Mouse (Mus musculus): Measurements from ENCODE around the gene Cacna1d. TPM values are rescaled to one million over a fixed set of nuclear protein-coding genes. Genes with fewer than 3 reads are reported as not detected.

Cacna1d gene
- polyA plus RNA-seq, 1 experiment from 2014 or later, result 1.4 TPM

DNA sequence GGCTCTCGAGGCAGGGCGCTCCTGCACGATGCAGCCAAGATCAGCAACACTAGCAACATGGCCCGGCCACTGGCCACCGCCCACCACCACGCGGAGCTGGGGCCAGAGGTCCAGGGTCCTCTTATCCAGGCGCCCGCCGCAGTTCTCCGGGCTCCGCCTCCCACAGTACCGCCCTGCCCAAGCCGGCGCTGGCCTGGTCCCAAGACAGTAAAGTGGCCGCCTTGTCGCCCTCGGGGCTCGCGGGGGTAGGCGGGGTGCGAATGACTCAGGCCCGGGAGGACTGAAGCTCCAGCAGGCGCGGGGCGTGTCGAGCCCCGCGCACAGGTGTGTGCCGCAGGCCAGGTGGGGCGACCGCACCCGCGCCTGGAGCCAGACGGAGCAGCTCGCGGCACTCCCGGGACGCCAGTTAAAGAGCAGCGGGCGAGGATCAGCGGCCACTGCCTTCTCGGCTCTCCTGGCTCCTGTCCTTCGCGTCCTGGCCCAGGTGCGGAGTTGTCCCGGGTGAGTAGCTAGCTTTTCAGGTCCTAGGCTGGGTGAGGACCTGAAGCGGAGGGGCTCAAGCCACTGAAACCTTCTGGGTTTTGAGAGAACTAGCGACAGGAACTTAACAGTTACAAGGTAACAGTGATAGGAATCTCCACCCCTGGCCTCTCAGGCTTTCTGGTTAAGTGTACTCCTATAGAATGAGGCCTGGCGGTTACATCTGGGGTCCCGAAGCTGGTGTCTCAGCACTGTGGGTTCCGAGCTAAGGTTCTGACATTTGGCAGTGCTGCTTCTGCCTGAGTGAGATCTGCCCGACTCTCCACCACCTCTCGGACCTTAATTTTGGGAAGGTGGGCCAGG, 482.3 kb downstream of the Cacna1d start, which contains the start of the genes Il17rb and Chdh:
Gene Il17rb (minus strand): TSS at position 164 of the 843 bp plus-strand sequence.
Gene Chdh (plus strand): TSS at position 291 of the 843 bp plus-strand sequence.
- Histone ChIP-seq H3K4me1 (ENCODE audit: control insufficient read depth, insufficient read depth, low read length) (peaks cover 6% of the 10 kb centered on the region; the same call in 1 of the 2 replicates), H3K4me2 (ENCODE audit: low read depth) (peak within 1 kb of the TSS; percentile 80), H3K4me3 (ENCODE audit: low read depth, low read length) (peak within 1 kb of the TSS; percentile 34), H3K27me3 (ENCODE audit: control insufficient read depth, insufficient read depth, low read length) (peaks cover 10% of the 10 kb centered on the region; the same call in 1 of the 2 replicates), H3K27ac (ENCODE audit: low read depth, low read length) (no peak within 1 kb of the TSS), H3K9ac (ENCODE audit: low read length) (peak within 1 kb of the TSS; percentile 28), H3K36me3 (ENCODE audit: control insufficient read depth, insufficient read depth, low read length) (no peaks in the 10 kb centered on the region), H3K9me3 (ENCODE audit: control insufficient read depth, low read length) (no peaks in the 10 kb centered on the region)
- ATAC-seq (ENCODE audit: insufficient read depth, low FRiP score, low TSS enrichment) (no peak), DNase-seq (ENCODE audit: low spot score) (peak; percentile 48)
- 8% methylated on average over 54 of the region's 54 CpGs for WGBS

GRCm38 (mm10) chr14:29999475-29999811, 491.8 kb downstream of the Cacna1d start:
- H3K4me1 ChIP-seq (ENCODE audit: control insufficient read depth, insufficient read depth, low read length), result no peaks in the 10 kb centered on the region
- H3K9me3 ChIP-seq (ENCODE audit: control insufficient read depth, low read length), result no peaks in the 10 kb centered on the region
- DNase-seq (ENCODE audit: low spot score), result no peak
- no peak overlapping the region for H3K27ac ChIP-seq (ENCODE audit: low read depth, low read length)
- no peak for ATAC-seq (ENCODE audit: insufficient read depth, low FRiP score, low TSS enrichment)
- no peak overlapping the region for H3K4me2 ChIP-seq (ENCODE audit: low read depth)
- peaks cover 5% of the 10 kb centered on the region; the same call in 1 of the 2 replicates for H3K36me3 ChIP-seq (ENCODE audit: control insufficient read depth, insufficient read depth, low read length)
- no peaks in the 10 kb centered on the region for H3K27me3 ChIP-seq (ENCODE audit: control insufficient read depth, insufficient read depth, low read length)
- WGBS, result 97% methylated on average over 3 of the region's 3 CpGs
- no peak overlapping the region for H3K9ac ChIP-seq (ENCODE audit: low read length)
- no peak overlapping the region for H3K4me3 ChIP-seq (ENCODE audit: low read depth, low read length)

DNA sequence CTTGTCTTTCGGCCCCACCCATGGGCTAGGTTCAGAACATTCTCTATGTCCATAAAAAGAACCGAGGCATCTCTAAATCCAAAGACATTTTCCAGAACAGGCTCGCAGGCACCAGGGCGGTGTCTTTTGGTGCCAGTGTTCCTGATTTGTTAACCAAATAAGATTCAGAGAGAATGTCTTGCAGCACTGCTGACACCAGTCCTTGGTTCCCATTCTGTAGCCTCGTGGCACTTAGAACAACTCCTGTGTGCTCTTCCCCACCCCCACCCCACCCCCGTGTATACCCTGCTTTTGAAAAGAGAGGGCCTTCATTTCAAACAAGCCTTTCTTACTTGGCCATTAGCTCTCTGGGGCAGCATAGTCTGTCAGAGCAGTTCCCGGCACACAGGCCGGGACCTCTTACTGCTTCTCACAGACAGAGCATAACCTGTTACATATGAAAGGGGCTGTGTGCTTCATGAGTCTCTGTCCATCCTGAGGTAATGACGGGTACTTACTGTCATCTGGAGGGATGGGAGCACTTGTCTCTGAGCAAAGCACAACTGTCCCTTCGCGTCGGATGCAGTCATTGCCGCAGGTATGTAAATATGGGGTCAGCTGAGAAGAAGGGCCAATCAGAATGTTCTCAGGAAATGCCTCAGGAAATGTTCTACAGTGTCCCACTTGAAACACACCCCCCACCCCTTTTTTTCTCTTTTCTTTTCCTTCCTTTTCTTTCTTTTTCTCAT, 492.3 kb downstream of the Cacna1d start:
- Histone ChIP-seq H3K4me1 (ENCODE audit: control insufficient read depth, insufficient read depth, low read length) (no peaks in the 10 kb centered on the region), H3K4me3 (ENCODE audit: low read depth, low read length) (no peak overlapping the region), H3K4me2 (ENCODE audit: low read depth) (no peak overlapping the region), H3K36me3 (ENCODE audit: control insufficient read depth, insufficient read depth, low read length) (peaks cover 5% of the 10 kb centered on the region; the same call in 1 of the 2 replicates), H3K27me3 (ENCODE audit: control insufficient read depth, insufficient read depth, low read length) (no peaks in the 10 kb centered on the region), H3K9me3 (ENCODE audit: control insufficient read depth, low read length) (no peaks in the 10 kb centered on the region), H3K9ac (ENCODE audit: low read length) (no peak overlapping the region), H3K27ac (ENCODE audit: low read depth, low read length) (no peak overlapping the region)
- no peak for ATAC-seq (ENCODE audit: insufficient read depth, low FRiP score, low TSS enrichment)
- DNase-seq (ENCODE audit: low spot score), result no peak
- WGBS, result 81% methylated on average over 13 of the region's 13 CpGs

DNA sequence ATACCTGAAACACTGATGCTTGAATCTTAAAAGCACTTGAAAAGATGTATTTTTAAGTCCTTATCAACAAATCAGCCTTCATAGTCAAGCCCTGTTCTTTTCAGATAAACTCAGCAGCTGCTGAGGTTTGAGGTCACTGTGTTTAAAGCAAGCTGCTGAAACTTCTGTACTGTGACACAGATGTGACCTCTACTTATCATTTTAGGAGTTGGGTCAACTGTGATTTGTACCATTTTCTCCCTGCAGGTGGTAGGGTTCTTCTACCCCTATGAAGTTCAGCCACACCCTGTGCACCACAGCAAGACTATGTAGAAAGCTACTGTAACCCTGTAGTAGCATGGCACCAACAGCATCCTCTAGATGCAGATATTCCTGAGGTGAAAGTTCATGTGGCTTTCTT, 493.9 kb downstream of the Cacna1d start:
- Histone ChIP-seq H3K9ac (ENCODE audit: low read length) (no peak overlapping the region), H3K4me3 (ENCODE audit: low read depth, low read length) (no peak overlapping the region), H3K27me3 (ENCODE audit: control insufficient read depth, insufficient read depth, low read length) (no peaks in the 10 kb centered on the region), H3K4me1 (ENCODE audit: control insufficient read depth, insufficient read depth, low read length) (no peaks in the 10 kb centered on the region), H3K9me3 (ENCODE audit: control insufficient read depth, low read length) (no peaks in the 10 kb centered on the region), H3K36me3 (ENCODE audit: control insufficient read depth, insufficient read depth, low read length) (peaks cover 8% of the 10 kb centered on the region; the same call in 1 of the 2 replicates), H3K27ac (ENCODE audit: low read depth, low read length) (no peak overlapping the region), H3K4me2 (ENCODE audit: low read depth) (no peak overlapping the region)
- ATAC-seq (ENCODE audit: insufficient read depth, low FRiP score, low TSS enrichment) (no peak), DNase-seq (ENCODE audit: low spot score) (no peak)

DNA sequence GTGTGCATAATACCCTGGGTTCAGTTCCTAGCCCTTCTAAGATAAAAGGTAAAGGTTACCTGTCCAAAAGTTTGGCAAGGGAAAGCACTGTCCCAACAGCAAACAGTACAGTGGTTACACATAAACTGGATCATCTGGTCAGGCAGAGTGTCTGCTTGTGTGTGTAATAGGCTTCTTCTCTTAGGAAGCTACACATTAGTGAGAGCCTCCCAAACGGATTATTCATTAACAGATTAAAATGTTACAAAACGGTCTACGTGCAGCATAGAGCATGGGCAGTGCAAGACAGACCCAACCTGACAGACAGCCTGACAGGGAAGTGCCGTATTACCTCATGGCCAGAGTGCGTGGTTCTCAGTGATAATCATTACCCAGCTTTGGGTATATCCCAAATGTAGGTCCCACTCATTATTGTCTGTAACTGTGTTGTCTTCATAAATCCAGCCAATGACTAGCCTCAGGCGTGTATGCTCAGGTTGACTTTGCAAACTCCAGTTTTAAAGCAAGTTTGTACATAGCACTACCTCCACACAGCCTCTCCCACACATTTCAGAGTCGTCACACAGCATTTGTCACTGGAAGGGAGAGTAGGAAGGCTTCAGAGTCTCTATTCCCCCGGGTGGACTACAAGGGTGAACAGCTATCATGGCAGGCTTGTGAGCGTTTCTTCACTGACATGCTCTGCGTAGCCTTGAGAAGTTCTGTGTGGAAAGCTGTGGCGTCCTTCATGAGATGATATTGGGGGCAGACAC, 495.1 kb downstream of the Cacna1d start:
- Histone ChIP-seq H3K27me3 (ENCODE audit: control insufficient read depth, insufficient read depth, low read length) (no peaks in the 10 kb centered on the region), H3K27ac (ENCODE audit: low read depth, low read length) (no peak overlapping the region), H3K4me2 (ENCODE audit: low read depth) (no peak overlapping the region), H3K9ac (ENCODE audit: low read length) (no peak overlapping the region), H3K4me1 (ENCODE audit: control insufficient read depth, insufficient read depth, low read length) (no peaks in the 10 kb centered on the region), H3K36me3 (ENCODE audit: control insufficient read depth, insufficient read depth, low read length) (peaks cover 12% of the 10 kb centered on the region), H3K9me3 (ENCODE audit: control insufficient read depth, low read length) (no peaks in the 10 kb centered on the region), H3K4me3 (ENCODE audit: low read depth, low read length) (no peak overlapping the region)
- ATAC-seq (ENCODE audit: insufficient read depth, low FRiP score, low TSS enrichment), result no peak
- DNase-seq (ENCODE audit: low spot score), result no peak
- WGBS, result 93% methylated on average over 11 of the region's 11 CpGs

GRCm38 (mm10) chr14:29994976-29995375, 496.3 kb downstream of the Cacna1d start:
- WGBS, result 72% methylated on average over 4 of the region's 4 CpGs

More at GRCm38 (mm10) chr14:29994976-29995375, 496.3 kb downstream of the Cacna1d start:
- no peaks in the 10 kb centered on the region for H3K4me1 ChIP-seq (ENCODE audit: control insufficient read depth, insufficient read depth, low read length)
- no peak overlapping the region for H3K4me3 ChIP-seq (ENCODE audit: low read depth, low read length)
- ATAC-seq (ENCODE audit: insufficient read depth, low FRiP score, low TSS enrichment), result no peak
- no peaks in the 10 kb centered on the region for H3K27me3 ChIP-seq (ENCODE audit: control insufficient read depth, insufficient read depth, low read length)
- no peak overlapping the region for H3K4me2 ChIP-seq (ENCODE audit: low read depth)
- no peaks in the 10 kb centered on the region for H3K9me3 ChIP-seq (ENCODE audit: control insufficient read depth, low read length)
- no peak overlapping the region for H3K9ac ChIP-seq (ENCODE audit: low read length)
- no peak overlapping the region for H3K27ac ChIP-seq (ENCODE audit: low read depth, low read length)
- H3K36me3 ChIP-seq (ENCODE audit: control insufficient read depth, insufficient read depth, low read length), result peaks cover 16% of the 10 kb centered on the region
- no peak for DNase-seq (ENCODE audit: low spot score)

Other genes starting within 250 kb of the Cacna1d start
- 34.9 and 35.0 TPM in 2 replicates for gene Dcp1a, start 11.9 kb downstream of the Cacna1d start, polyA plus RNA-seq (2014; fragmentation: Nextera tagmentation; extraction: Ambion mirVana)
- gene Tkt, start 56.9 kb upstream of the Cacna1d start, polyA plus RNA-seq (2014; fragmentation: Nextera tagmentation; extraction: Ambion mirVana), result 128 and 158 TPM in 2 replicates
- gene Prkcd, start 134.8 kb upstream of the Cacna1d start, polyA plus RNA-seq (2014; fragmentation: Nextera tagmentation; extraction: Ambion mirVana), result 30.7 and 36.4 TPM in 2 replicates
- 11.6 and 11.7 TPM in 2 replicates for gene Rft1, start 162.9 kb upstream of the Cacna1d start, polyA plus RNA-seq (2014; fragmentation: Nextera tagmentation; extraction: Ambion mirVana)
- 19.3 and 19.5 TPM in 2 replicates for gene Sfmbt1, start 223.4 kb upstream of the Cacna1d start, polyA plus RNA-seq (2014; fragmentation: Nextera tagmentation; extraction: Ambion mirVana)

Measured in neural tube, embryonic 11.5 days (tissue).